Mouse (Mus musculus) heart, embryonic 11.5 days (tissue): ENCODE data around the gene Cbln1. TPM values are rescaled to one million over a fixed set of nuclear protein-coding genes. Genes with fewer than 3 reads are reported as not detected.

ENCODE experiments used
- ATAC-seq: fragments of 200-750 bp; cut with Nextera tagmentation; replicated peaks from 2 replicates; pipeline ENCODE4 v1.8.0; 2017; ENCODE audit warnings: moderate library complexity; ENCODE audit not compliant: insufficient number of reproducible peaks, low FRiP score, low TSS enrichment
- H3K27ac ChIP-seq: fragments of 300-500 bp; sonication (generic); 2 replicates; pipeline ENCODE4 v1.5.1; 2014; ENCODE audit warnings: mild to moderate bottlenecking, low read depth, low read length
- H3K27me3 ChIP-seq: fragments of 300-500 bp; sonication (generic); 2 replicates; pipeline ENCODE4 v1.6.1; 2014; ENCODE audit warnings: mild to moderate bottlenecking, low read length, mixed read lengths; ENCODE audit not compliant: control insufficient read depth, insufficient read depth
- H3K36me3 ChIP-seq: fragments of 300-500 bp; sonication (generic); 2 replicates; pipeline ENCODE4 v1.6.1; 2014; ENCODE audit warnings: mild to moderate bottlenecking, low read length, moderate library complexity, mixed read lengths; ENCODE audit not compliant: control insufficient read depth, insufficient read depth
- H3K4me1 ChIP-seq: fragments of 300-500 bp; sonication (generic); 2 replicates; pipeline ENCODE4 v1.6.1; 2014; ENCODE audit warnings: low read length; ENCODE audit not compliant: control insufficient read depth, insufficient read depth
- H3K4me2 ChIP-seq: fragments of 300-500 bp; sonication (generic); 2 replicates; pipeline ENCODE4 v1.6.1; 2014; ENCODE audit warnings: mild to moderate bottlenecking, moderate library complexity
- H3K4me3 ChIP-seq: fragments of 300-500 bp; sonication (generic); 2 replicates; pipeline ENCODE4 v1.5.1; 2014; ENCODE audit warnings: low read depth, low read length
- H3K9ac ChIP-seq: fragments of 300-500 bp; sonication (generic); 2 replicates; pipeline ENCODE4 v1.6.1; 2014; ENCODE audit warnings: mild to moderate bottlenecking, low read depth, low read length, moderate library complexity
- H3K9me3 ChIP-seq: fragments of 300-500 bp; sonication (generic); replicated peaks from 2 replicates; pipeline ENCODE4 v1.6.1; 2016; ENCODE audit warnings: low read length; ENCODE audit not compliant: control insufficient read depth
- WGBS: fragments of 180-500 bp; shearing (Covaris S2); extraction: QIAGEN DNeasy Blood & Tissue Kit; methylation state at CpG from one replicate; pipeline ENCODE4 v1.1.7; 2014; ENCODE audit not compliant: insufficient replicate concordance; 5-methylcytosine and 5-hydroxymethylcytosine counted together
- polyA plus RNA-seq: library from polyadenylated mRNA; unstranded; fragments of >200 nt; fragmentation: Nextera tagmentation; extraction: Ambion mirVana; gene quantifications from 2 replicates; pipeline ENCODE4 v1.2.1, GENCODE M21; 2014

Gene Cbln1
- polyA plus RNA-seq, 1 experiment from 2014 or later: 0.24 TPM

DNA sequence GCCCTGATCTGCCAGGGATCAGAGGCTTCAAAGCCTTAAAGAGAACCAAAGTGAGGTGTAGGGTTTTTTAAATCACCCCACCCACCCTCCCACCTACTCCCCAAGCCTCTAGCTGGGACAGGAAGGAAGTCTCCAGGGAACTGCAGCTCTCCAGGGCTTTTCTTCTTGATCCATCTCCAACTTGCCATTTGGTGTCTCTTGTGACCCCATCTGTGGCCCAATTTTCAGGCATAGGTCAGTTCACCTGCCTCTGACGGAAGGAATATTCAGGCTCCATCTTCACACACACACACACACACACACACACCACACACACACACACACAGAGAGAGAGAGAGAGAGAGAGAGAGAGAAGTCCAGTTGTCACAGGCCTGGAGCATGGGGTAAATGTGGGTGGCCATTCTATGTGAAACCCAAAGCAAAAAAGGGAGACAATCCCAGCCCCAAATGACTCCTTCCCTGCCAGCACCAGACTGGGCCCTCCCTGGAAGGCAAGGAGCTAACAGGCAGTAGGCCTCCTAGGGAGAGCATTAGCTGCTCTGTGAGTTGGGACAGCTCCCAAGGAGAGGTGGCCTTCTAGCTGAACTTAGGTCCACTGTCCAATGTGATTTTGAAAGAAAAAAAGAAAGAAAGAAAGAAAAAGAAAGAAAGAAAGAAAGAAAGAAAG is 5.3 kb downstream of the Cbln1 start:
- no peak overlapping the region for H3K9ac ChIP-seq
- H3K36me3 ChIP-seq: no peaks in the 10 kb centered on the region
- peaks cover 65% of the 10 kb centered on the region for H3K27me3 ChIP-seq
- no peaks in the 10 kb centered on the region for H3K9me3 ChIP-seq
- ATAC-seq: no peak
- no peak overlapping the region for H3K27ac ChIP-seq
- 75% methylated on average over 1 of the region's 1 CpGs for WGBS
- H3K4me2 ChIP-seq: no peak overlapping the region
- H3K4me3 ChIP-seq: no peak overlapping the region
- H3K4me1 ChIP-seq: peaks cover 12% of the 10 kb centered on the region

DNA sequence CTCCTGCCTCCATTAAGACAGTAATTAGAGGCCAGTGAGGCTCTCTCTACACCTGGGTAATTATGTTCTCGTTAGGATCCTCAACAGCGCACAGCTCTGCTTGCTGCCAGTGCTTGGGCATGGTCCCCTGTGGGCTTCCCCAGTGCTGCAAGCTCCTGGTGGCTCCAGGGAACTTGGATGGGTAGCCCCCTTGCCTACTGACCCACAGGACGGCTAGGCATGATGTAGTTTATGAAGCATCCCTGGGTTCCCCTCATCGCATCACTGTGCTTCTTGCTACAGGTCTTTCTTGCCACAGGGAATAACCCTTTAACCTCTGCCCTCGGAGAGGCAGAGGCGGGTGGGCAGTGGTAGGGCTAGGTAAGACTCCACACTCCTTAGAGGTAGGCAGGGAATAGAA is 6.1 kb downstream of the Cbln1 start:
- no peak overlapping the region for H3K27ac ChIP-seq
- H3K4me1 ChIP-seq: peaks cover 8% of the 10 kb centered on the region
- H3K4me3 ChIP-seq: no peak overlapping the region
- no peaks in the 10 kb centered on the region for H3K9me3 ChIP-seq
- no peak for ATAC-seq
- peaks cover 57% of the 10 kb centered on the region for H3K27me3 ChIP-seq
- 56% methylated on average over 6 of the region's 6 CpGs for WGBS
- H3K9ac ChIP-seq: no peak overlapping the region
- no peak overlapping the region for H3K4me2 ChIP-seq
- no peaks in the 10 kb centered on the region for H3K36me3 ChIP-seq

DNA sequence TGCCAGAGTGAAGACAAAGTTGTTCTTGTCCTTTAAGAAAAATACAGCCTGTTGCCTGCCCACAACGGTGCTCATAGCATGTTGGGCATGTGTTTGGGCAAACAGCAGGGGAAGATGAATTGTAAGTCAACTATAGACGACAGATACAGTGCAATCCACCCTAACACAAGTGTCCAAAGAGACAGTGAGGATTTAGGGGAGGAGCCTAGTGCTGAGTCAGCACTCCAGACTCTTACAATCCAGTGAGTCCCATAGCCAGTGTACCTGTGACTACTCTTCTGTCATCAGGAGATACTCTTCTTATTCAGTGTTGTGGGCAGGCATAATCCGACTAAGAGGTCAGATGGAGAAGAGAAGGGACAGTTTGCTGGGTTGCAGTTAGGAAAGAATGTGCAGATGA is 8.0 kb downstream of the Cbln1 start:
- ATAC-seq: no peak
- 66% methylated on average over 3 of the region's 3 CpGs for WGBS
- no peak overlapping the region for H3K4me3 ChIP-seq

DNA sequence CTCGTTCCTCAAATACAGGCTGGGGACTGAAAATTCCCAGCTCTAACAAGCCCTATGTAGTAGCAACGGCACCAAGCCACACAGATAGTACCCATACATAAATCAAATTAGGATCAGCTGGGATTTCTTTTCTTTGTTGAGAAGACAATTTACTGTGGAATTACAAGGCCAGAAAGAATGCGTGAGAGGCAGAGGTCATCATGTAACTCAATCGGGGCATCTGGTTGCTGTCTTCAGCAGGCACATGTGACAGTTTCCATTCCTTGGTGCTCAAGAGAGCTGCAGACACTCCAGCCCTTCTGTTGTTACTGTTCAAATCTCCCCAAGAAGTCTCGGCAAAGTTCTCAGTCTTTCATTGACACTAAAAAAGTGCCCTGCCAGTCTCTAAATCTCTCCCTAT is 10.6 kb downstream of the Cbln1 start:
- H3K36me3 ChIP-seq: no peaks in the 10 kb centered on the region
- 31% methylated on average over 5 of the region's 5 CpGs for WGBS
- no peak overlapping the region for H3K27ac ChIP-seq
- H3K9ac ChIP-seq: no peak overlapping the region
- H3K27me3 ChIP-seq: peaks cover 17% of the 10 kb centered on the region
- no peaks in the 10 kb centered on the region for H3K9me3 ChIP-seq
- no peak for ATAC-seq
- no peak overlapping the region for H3K4me3 ChIP-seq
- H3K4me2 ChIP-seq: no peak overlapping the region
- no peaks in the 10 kb centered on the region for H3K4me1 ChIP-seq

More for the DNA sequence above, 8.0 kb downstream of the Cbln1 start:
- no peak overlapping the region for H3K9ac ChIP-seq
- H3K36me3 ChIP-seq: no peaks in the 10 kb centered on the region
- peaks cover 40% of the 10 kb centered on the region for H3K27me3 ChIP-seq
- H3K9me3 ChIP-seq: no peaks in the 10 kb centered on the region
- no peak overlapping the region for H3K4me2 ChIP-seq
- H3K27ac ChIP-seq: no peak overlapping the region
- no peaks in the 10 kb centered on the region; the same call in 1 of the 2 replicates for H3K4me1 ChIP-seq

DNA sequence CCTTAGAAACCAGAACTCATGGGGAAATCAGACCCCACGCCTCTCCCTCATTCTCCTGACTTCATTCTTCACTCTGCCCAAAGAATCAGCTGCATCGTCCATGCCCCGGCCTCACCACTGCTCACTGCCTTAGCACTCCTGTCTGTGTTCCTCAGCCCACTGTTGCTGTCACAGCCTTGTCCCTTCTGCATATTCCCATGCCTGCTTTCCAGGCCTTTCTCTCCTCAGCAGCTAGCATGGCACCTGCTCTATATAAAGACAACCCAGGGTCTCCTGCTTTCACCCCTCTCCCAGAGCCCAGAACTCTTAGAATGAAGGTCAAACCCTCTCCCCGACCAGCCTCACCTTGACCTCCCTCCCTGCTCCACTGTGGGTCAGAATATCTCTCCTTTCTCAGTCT is 15.5 kb downstream of the Cbln1 start:
- 69% methylated on average over 4 of the region's 4 CpGs for WGBS
- Histone ChIP-seq H3K9ac (no peak overlapping the region), H3K4me1 (peaks cover 5% of the 10 kb centered on the region; the same call in 1 of the 2 replicates), H3K4me2 (no peak overlapping the region), H3K9me3 (no peaks in the 10 kb centered on the region), H3K4me3 (no peak overlapping the region), H3K36me3 (no peaks in the 10 kb centered on the region), H3K27ac (no peak overlapping the region), H3K27me3 (no peaks in the 10 kb centered on the region)
- ATAC-seq: no peak

DNA sequence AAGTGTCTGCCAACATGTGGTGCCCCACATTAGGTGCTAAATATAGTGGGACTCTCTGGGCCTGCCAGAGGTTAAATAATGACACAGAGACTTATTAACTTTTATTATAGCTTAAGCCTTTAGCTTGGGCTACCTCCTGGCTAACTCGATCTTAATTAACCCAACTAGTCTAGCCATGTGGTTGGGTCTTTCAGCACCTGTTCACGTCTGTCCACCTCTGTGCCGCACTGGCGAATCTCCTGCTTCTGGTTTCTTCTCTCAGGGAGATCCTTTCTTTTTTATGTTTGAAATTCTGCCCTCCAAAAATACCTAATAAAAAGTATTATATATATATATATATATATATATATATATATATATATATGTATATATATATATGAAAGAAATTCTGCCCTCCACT is 19.6 kb downstream of the Cbln1 start:
- H3K36me3 ChIP-seq: no peaks in the 10 kb centered on the region
- H3K27ac ChIP-seq: no peak overlapping the region
- no peak overlapping the region for H3K4me2 ChIP-seq
- 75% methylated on average over 4 of the region's 4 CpGs for WGBS
- no peaks in the 10 kb centered on the region for H3K9me3 ChIP-seq
- no peak overlapping the region for H3K4me3 ChIP-seq
- no peaks in the 10 kb centered on the region for H3K27me3 ChIP-seq
- no peak for ATAC-seq
- no peak overlapping the region for H3K9ac ChIP-seq
- H3K4me1 ChIP-seq: peaks cover 5% of the 10 kb centered on the region; the same call in 1 of the 2 replicates

DNA sequence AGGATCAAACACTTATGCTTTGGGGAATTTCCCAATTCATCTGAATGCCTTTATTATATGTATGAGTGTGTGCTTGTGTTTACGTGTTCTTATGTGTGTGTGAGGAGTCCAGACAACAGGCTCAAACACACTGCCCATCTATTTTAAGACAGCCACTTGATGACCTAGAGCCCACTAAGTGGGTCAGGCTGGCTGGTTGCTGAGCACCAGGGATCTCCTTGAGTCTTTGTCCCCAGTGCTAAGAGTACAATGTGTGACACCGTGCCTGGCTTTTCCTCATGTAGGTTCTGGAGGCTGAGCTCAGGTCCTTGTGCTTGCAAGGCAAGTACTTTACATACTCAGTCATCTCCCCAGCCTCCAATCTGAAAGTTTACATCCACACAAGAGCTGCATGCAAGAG is 20.7 kb downstream of the Cbln1 start:
- H3K9me3 ChIP-seq: no peaks in the 10 kb centered on the region
- H3K27me3 ChIP-seq: no peaks in the 10 kb centered on the region
- no peaks in the 10 kb centered on the region for H3K36me3 ChIP-seq
- 51% methylated on average over 2 of the region's 2 CpGs for WGBS
- H3K4me2 ChIP-seq: no peak overlapping the region
- no peak overlapping the region for H3K27ac ChIP-seq
- ATAC-seq: 0 out of 2 replicates have a peak, but pooled peaks have one; percentile 46
- H3K4me3 ChIP-seq: no peak overlapping the region
- H3K4me1 ChIP-seq: peaks cover 5% of the 10 kb centered on the region; the same call in 1 of the 2 replicates
- H3K9ac ChIP-seq: no peak overlapping the region

DNA sequence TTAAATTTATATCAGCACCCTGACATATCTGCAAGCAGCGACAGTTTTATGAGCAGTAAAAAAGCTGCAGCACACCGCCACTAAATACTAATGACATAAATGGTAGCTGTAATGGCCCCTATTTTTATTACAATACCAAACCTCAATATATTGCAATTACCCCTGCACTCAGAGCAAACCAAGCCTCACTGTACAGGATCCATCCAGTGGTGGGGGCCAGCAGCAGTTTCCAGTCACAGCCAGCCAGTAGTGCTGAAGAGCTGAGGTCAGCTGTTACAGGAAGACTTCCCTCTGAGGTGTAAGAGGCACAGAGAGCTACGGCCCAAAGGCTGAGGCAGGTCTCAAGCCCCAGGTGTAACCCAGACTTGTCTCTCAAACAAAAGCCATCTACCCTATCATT is 37.8 kb downstream of the Cbln1 start:
- Histone ChIP-seq H3K4me3 (no peak overlapping the region), H3K27ac (no peak overlapping the region), H3K4me2 (no peak overlapping the region), H3K9me3 (no peaks in the 10 kb centered on the region), H3K9ac (no peak overlapping the region), H3K36me3 (no peaks in the 10 kb centered on the region), H3K4me1 (no peaks in the 10 kb centered on the region), H3K27me3 (no peaks in the 10 kb centered on the region)
- ATAC-seq: no peak
- 70% methylated on average over 3 of the region's 3 CpGs for WGBS

DNA sequence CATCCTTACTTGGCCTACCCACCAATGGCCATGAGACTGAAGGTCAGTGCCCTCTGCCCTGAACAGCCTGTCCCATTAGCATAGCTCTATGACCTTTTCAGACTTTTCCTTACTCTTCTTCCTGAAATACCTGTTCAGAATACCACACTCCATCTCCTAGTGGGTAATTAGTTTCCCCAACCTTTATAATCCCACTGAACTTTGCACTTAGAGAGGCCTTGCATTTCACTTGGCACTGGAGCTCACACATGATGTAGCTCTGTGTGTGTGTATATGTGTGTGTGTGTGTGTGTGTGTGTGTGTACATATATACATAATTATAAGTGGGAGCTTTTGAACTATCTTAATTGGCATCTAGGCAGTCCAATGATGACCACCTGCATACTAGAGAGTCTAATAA is 45.2 kb downstream of the Cbln1 start:
- ATAC-seq: no peak
- H3K4me1 ChIP-seq: no peaks in the 10 kb centered on the region
- no peak overlapping the region for H3K4me2 ChIP-seq

More for the DNA sequence above, 45.2 kb downstream of the Cbln1 start:
- Histone ChIP-seq H3K36me3 (no peaks in the 10 kb centered on the region), H3K9ac (no peak overlapping the region), H3K27ac (no peak overlapping the region), H3K4me3 (no peak overlapping the region), H3K27me3 (no peaks in the 10 kb centered on the region), H3K9me3 (no peaks in the 10 kb centered on the region)
